Mouse (Mus musculus) retina, embryonic 14.5 days (tissue): ENCODE results near the gene Stoml3.

ENCODE experiments used
- DNase-seq: peaks from one replicate; pipeline ENCODE4 v3.0.0-alpha.2; 2015; ENCODE audit warnings: low spot score

Stoml3 gene

GRCm38 (mm10) chr3:53478419-53479046 lies 9.9 kb upstream of the Stoml3 start:
- DNase-seq = no peak

- DNase-seq = no peak
Observed at GRCm38 (mm10) chr3:53483414-53484059, 4.9 kb upstream of the Stoml3 start.

GRCm38 (mm10) chr3:53486561-53486960 lies 1.9 kb upstream of the Stoml3 start:
- DNase-seq = no peak

- DNase-seq = no peak
Observed at GRCm38 (mm10) chr3:53486996-53487576, 1.4 kb upstream of the Stoml3 start.

- no peak for DNase-seq
Observed at GRCm38 (mm10) chr3:53498351-53498905, 10.0 kb downstream of the Stoml3 start.

- DNase-seq = peak; percentile 34
Observed at GRCm38 (mm10) chr3:53502428-53502827, 14.0 kb downstream of the Stoml3 start.

GRCm38 (mm10) chr3:53513096-53513495 lies 24.6 kb downstream of the Stoml3 start:
- no peak for DNase-seq

- DNase-seq = no peak
Observed at GRCm38 (mm10) chr3:53514221-53515065, 26.0 kb downstream of the Stoml3 start.

GRCm38 (mm10) chr3:53522794-53523193 lies 34.3 kb downstream of the Stoml3 start:
- DNase-seq = no peak

- peak; percentile 83 for DNase-seq
Observed at GRCm38 (mm10) chr3:53525737-53526136, 37.3 kb downstream of the Stoml3 start.

GRCm38 (mm10) chr3:53530305-53530704 lies 41.9 kb downstream of the Stoml3 start:
- no peak for DNase-seq

GRCm38 (mm10) chr3:53532091-53532490 lies 43.6 kb downstream of the Stoml3 start:
- DNase-seq = no peak

- no peak for DNase-seq
Observed at GRCm38 (mm10) chr3:53552691-53553090, 64.2 kb downstream of the Stoml3 start.

GRCm38 (mm10) chr3:53555031-53555952 lies 66.8 kb downstream of the Stoml3 start:
- DNase-seq = no peak

GRCm38 (mm10) chr3:53557388-53558214 lies 69.1 kb downstream of the Stoml3 start:
- no peak for DNase-seq
